Mouse (Mus musculus) embryonic facial prominence, embryonic 15.5 days (tissue): ENCODE results near the gene Hnrnpdl. TPM values are rescaled to one million over a fixed set of nuclear protein-coding genes. Genes with fewer than 3 reads are reported as not detected.

Experiments used
- ATAC-seq: fragments of 200-750 bp; cut with Nextera tagmentation; 2 replicates; pipeline ENCODE4 v1.8.0; 2017; ENCODE audit warnings: low read depth, moderate TSS enrichment; ENCODE audit not compliant: insufficient number of reproducible peaks, low FRiP score, low TSS enrichment
- H3K27ac ChIP-seq: fragments of 300-500 bp; sonication (generic); replicated peaks from 2 replicates; pipeline ENCODE4 v1.5.1; 2015; ENCODE audit warnings: mild to moderate bottlenecking, inconsistent platforms
- H3K27me3 ChIP-seq: fragments of 300-500 bp; sonication (generic); 2 replicates; pipeline ENCODE4 v1.6.1; 2015; ENCODE audit warnings: inconsistent platforms
- H3K36me3 ChIP-seq: fragments of 300-500 bp; sonication (generic); 2 replicates; pipeline ENCODE4 v1.6.1; 2015; ENCODE audit warnings: mild to moderate bottlenecking, inconsistent platforms
- H3K4me1 ChIP-seq: fragments of 300-500 bp; sonication (generic); 2 replicates; pipeline ENCODE4 v1.6.1; 2015; ENCODE audit warnings: inconsistent platforms
- H3K4me2 ChIP-seq: fragments of 300-500 bp; sonication (generic); replicated peaks from 2 replicates; pipeline ENCODE4 v1.6.1; 2015; ENCODE audit warnings: mild to moderate bottlenecking, inconsistent platforms
- H3K4me3 ChIP-seq: fragments of 300-500 bp; sonication (generic); replicated peaks from 2 replicates; pipeline ENCODE4 v1.5.1; 2015; ENCODE audit warnings: mild to moderate bottlenecking, inconsistent platforms
- H3K9ac ChIP-seq: fragments of 300-500 bp; sonication (generic); 2 replicates; pipeline ENCODE4 v1.6.1; 2015; ENCODE audit warnings: inconsistent platforms
- H3K9me3 ChIP-seq: fragments of 300-500 bp; sonication (generic); replicated peaks from 2 replicates; pipeline ENCODE4 v1.6.1; 2016; ENCODE audit warnings: inconsistent platforms
- WGBS: fragments of 180-500 bp; shearing (Covaris S2); methylation state at CpG from one replicate; pipeline ENCODE4 v1.1.7; 2015; 5-methylcytosine and 5-hydroxymethylcytosine counted together
- polyA plus RNA-seq: library from polyadenylated mRNA; unstranded; fragments of >200 nt; fragmentation: Nextera tagmentation; extraction: Ambion mirVana; gene quantifications from 2 replicates; pipeline ENCODE4 v1.2.1, GENCODE M21; 2015

The Hnrnpdl gene
- polyA plus RNA-seq, 1 experiment from 2014 or later = 149 TPM

GRCm38 (mm10) chr5:100067579-100067978 lies 28.1 kb upstream of the Hnrnpdl start:
- Histone ChIP-seq H3K27me3 (no peaks in the 10 kb centered on the region), H3K9ac (no peak overlapping the region), H3K4me1 (0 out of 2 replicates have a peak, but pooled peaks cover 2% of the 10 kb centered on the region), H3K27ac (no peak overlapping the region), H3K36me3 (peaks cover 42% of the 10 kb centered on the region), H3K4me3 (no peak overlapping the region), H3K9me3 (no peaks in the 10 kb centered on the region), H3K4me2 (no peak overlapping the region)
- ATAC-seq = no peak
- WGBS = 87% methylated on average over 16 of the region's 16 CpGs

- Histone ChIP-seq H3K27ac (no peak overlapping the region), H3K4me2 (no peak overlapping the region), H3K4me3 (no peak overlapping the region), H3K36me3 (peaks cover 46% of the 10 kb centered on the region), H3K27me3 (no peaks in the 10 kb centered on the region), H3K9ac (no peak overlapping the region), H3K9me3 (no peaks in the 10 kb centered on the region), H3K4me1 (peaks cover 7% of the 10 kb centered on the region; the same call in 1 of the 2 replicates)
- 86% methylated on average over 14 of the region's 14 CpGs for WGBS
- ATAC-seq = no peak
Observed at GRCm38 (mm10) chr5:100060876-100061275, 21.4 kb upstream of the Hnrnpdl start.

- WGBS = 42% methylated on average over 6 of the region's 6 CpGs
- Histone ChIP-seq H3K36me3 (peaks cover 33% of the 10 kb centered on the region), H3K4me2 (no peak overlapping the region), H3K27me3 (no peaks in the 10 kb centered on the region), H3K27ac (peak overlapping the region; percentile 28; the same call in 1 of the 2 replicates), H3K9ac (no peak overlapping the region), H3K4me3 (no peak overlapping the region), H3K9me3 (no peaks in the 10 kb centered on the region), H3K4me1 (peaks cover 11% of the 10 kb centered on the region; the same call in 1 of the 2 replicates)
- no peak for ATAC-seq
Observed at GRCm38 (mm10) chr5:100059326-100059725, 19.9 kb upstream of the Hnrnpdl start.

GRCm38 (mm10) chr5:100058729-100059128 lies 19.3 kb upstream of the Hnrnpdl start:
- H3K9ac ChIP-seq = no peak overlapping the region
- peaks cover 27% of the 10 kb centered on the region for H3K36me3 ChIP-seq
- H3K27me3 ChIP-seq = no peaks in the 10 kb centered on the region
- no peak overlapping the region for H3K27ac ChIP-seq
- H3K4me1 ChIP-seq = peaks cover 11% of the 10 kb centered on the region; the same call in 1 of the 2 replicates
- H3K9me3 ChIP-seq = no peaks in the 10 kb centered on the region
- WGBS = 45% methylated on average over 6 of the region's 6 CpGs
- no peak overlapping the region for H3K4me2 ChIP-seq
- ATAC-seq = no peak
- H3K4me3 ChIP-seq = no peak overlapping the region

GRCm38 (mm10) chr5:100057461-100058209 lies 18.2 kb upstream of the Hnrnpdl start:
- Histone ChIP-seq H3K36me3 (peaks cover 26% of the 10 kb centered on the region), H3K9ac (no peak overlapping the region), H3K4me1 (peaks cover 11% of the 10 kb centered on the region; the same call in 1 of the 2 replicates), H3K4me3 (no peak overlapping the region), H3K4me2 (no peak overlapping the region), H3K9me3 (no peaks in the 10 kb centered on the region), H3K27me3 (no peaks in the 10 kb centered on the region), H3K27ac (no peak overlapping the region)
- ATAC-seq = no peak
- 71% methylated on average over 14 of the region's 15 CpGs for WGBS

- no peak overlapping the region for H3K9ac ChIP-seq
- no peaks in the 10 kb centered on the region for H3K9me3 ChIP-seq
- 89% methylated on average over 5 of the region's 5 CpGs for WGBS
- peaks cover 11% of the 10 kb centered on the region; the same call in 1 of the 2 replicates for H3K4me1 ChIP-seq
- peaks cover 10% of the 10 kb centered on the region for H3K36me3 ChIP-seq
- no peak for ATAC-seq
- no peaks in the 10 kb centered on the region for H3K27me3 ChIP-seq
- no peak overlapping the region for H3K4me3 ChIP-seq
- no peak overlapping the region for H3K4me2 ChIP-seq
- no peak overlapping the region for H3K27ac ChIP-seq
Observed at GRCm38 (mm10) chr5:100055866-100056369, 16.5 kb upstream of the Hnrnpdl start.

GRCm38 (mm10) chr5:100054807-100055547 lies 15.5 kb upstream of the Hnrnpdl start:
- WGBS = 81% methylated on average over 11 of the region's 11 CpGs
- peaks cover 11% of the 10 kb centered on the region; the same call in 1 of the 2 replicates for H3K4me1 ChIP-seq
- no peak overlapping the region for H3K9ac ChIP-seq
- no peak overlapping the region for H3K4me3 ChIP-seq
- no peaks in the 10 kb centered on the region for H3K27me3 ChIP-seq
- ATAC-seq = no peak
- no peaks in the 10 kb centered on the region for H3K9me3 ChIP-seq
- no peak overlapping the region for H3K27ac ChIP-seq
- no peak overlapping the region for H3K4me2 ChIP-seq
- peaks cover 3% of the 10 kb centered on the region; the same call in 1 of the 2 replicates for H3K36me3 ChIP-seq

- no peak overlapping the region for H3K4me3 ChIP-seq
- H3K9me3 ChIP-seq = no peaks in the 10 kb centered on the region
- H3K4me2 ChIP-seq = no peak overlapping the region
- H3K4me1 ChIP-seq = peaks cover 10% of the 10 kb centered on the region; the same call in 1 of the 2 replicates
- no peaks in the 10 kb centered on the region for H3K27me3 ChIP-seq
- no peaks in the 10 kb centered on the region for H3K36me3 ChIP-seq
- no peak overlapping the region for H3K27ac ChIP-seq
- no peak overlapping the region for H3K9ac ChIP-seq
- no peak for ATAC-seq
- WGBS = 85% methylated on average over 7 of the region's 7 CpGs
Observed at GRCm38 (mm10) chr5:100052728-100053127, 13.3 kb upstream of the Hnrnpdl start.

GRCm38 (mm10) chr5:100049904-100050303 lies 10.4 kb upstream of the Hnrnpdl start:
- H3K4me2 ChIP-seq = no peak overlapping the region
- WGBS = 89% methylated on average over 3 of the region's 3 CpGs
- H3K27me3 ChIP-seq = no peaks in the 10 kb centered on the region
- no peaks in the 10 kb centered on the region for H3K9me3 ChIP-seq
- H3K36me3 ChIP-seq = no peaks in the 10 kb centered on the region
- no peak overlapping the region for H3K4me3 ChIP-seq
- ATAC-seq = no peak
- H3K9ac ChIP-seq = no peak overlapping the region
- peaks cover 20% of the 10 kb centered on the region for H3K4me1 ChIP-seq
- no peak overlapping the region for H3K27ac ChIP-seq

GRCm38 (mm10) chr5:100047871-100048270 lies 8.4 kb upstream of the Hnrnpdl start:
- Histone ChIP-seq H3K36me3 (no peaks in the 10 kb centered on the region), H3K27me3 (no peaks in the 10 kb centered on the region), H3K27ac (no peak overlapping the region), H3K9ac (no peak overlapping the region), H3K9me3 (no peaks in the 10 kb centered on the region), H3K4me3 (no peak overlapping the region), H3K4me2 (no peak overlapping the region), H3K4me1 (peaks cover 26% of the 10 kb centered on the region)
- 62% methylated on average over 7 of the region's 7 CpGs for WGBS
- no peak for ATAC-seq

GRCm38 (mm10) chr5:100047143-100047640 lies 7.7 kb upstream of the Hnrnpdl start:
- Histone ChIP-seq H3K4me1 (peaks cover 26% of the 10 kb centered on the region), H3K36me3 (no peaks in the 10 kb centered on the region), H3K4me3 (no peak overlapping the region), H3K27me3 (no peaks in the 10 kb centered on the region), H3K9ac (no peak overlapping the region), H3K9me3 (no peaks in the 10 kb centered on the region), H3K27ac (no peak overlapping the region), H3K4me2 (no peak overlapping the region)
- ATAC-seq = no peak
- 65% methylated on average over 8 of the region's 8 CpGs for whole genome bisulfite sequencing
